ENCODE assay signal across 11 mouse cellular contexts in genomic region chr1:151088535-151089125, GRCm38 (mm10).
"Had no signal": no experiment of that assay in that cellular context is flagged by ENCODE, and none has a peak within 500 bp of the region (broad histone marks: within the 10 kb centered on the region; RNA-seq: fewer than 3 reads in every experiment).

No protein-coding gene starts in this region.

- H3K27me3 ChIP-seq: stomach, embryonic 15.5 days had no signal

- DNase-seq: kidney, adult 8-10 months; kidney, postnatal 25 days; lung, adult 2 months; lung, postnatal 36 days; thymus, postnatal 4 days had no signal

- H3K4me2 ChIP-seq: stomach, embryonic 15.5 days had no signal

- H3K4me1 ChIP-seq: stomach, embryonic 15.5 days had no signal

- H3K27ac ChIP-seq: limb, embryonic 10.5 days; liver, embryonic 14.5 days; stomach, embryonic 15.5 days had no signal

- H3K9me3 ChIP-seq: limb, embryonic 10.5 days; stomach, embryonic 15.5 days had no signal

- H3K4me3 ChIP-seq: limb, embryonic 10.5 days; stomach, embryonic 15.5 days had no signal

- H3K36me3 ChIP-seq: limb, embryonic 10.5 days; stomach, embryonic 15.5 days had no signal

- ATAC-seq: inflammation-experienced regulatory T-cells, adult 6 months; intestine, postnatal 0 days; lung, postnatal 0 days had no signal

- H3K9ac ChIP-seq: liver, embryonic 14.5 days; stomach, embryonic 15.5 days had no signal
